Mouse (Mus musculus) frontal cortex, postnatal 25 days (tissue): ENCODE results near the gene Zfp13.

Experiments used
- DNase-seq, 2 experiments: peaks; one replicate each; pipeline ENCODE4 v3.0.0; 2022; ENCODE audit warnings: low spot score in 2 of 2

Gene Zfp13

DNA sequence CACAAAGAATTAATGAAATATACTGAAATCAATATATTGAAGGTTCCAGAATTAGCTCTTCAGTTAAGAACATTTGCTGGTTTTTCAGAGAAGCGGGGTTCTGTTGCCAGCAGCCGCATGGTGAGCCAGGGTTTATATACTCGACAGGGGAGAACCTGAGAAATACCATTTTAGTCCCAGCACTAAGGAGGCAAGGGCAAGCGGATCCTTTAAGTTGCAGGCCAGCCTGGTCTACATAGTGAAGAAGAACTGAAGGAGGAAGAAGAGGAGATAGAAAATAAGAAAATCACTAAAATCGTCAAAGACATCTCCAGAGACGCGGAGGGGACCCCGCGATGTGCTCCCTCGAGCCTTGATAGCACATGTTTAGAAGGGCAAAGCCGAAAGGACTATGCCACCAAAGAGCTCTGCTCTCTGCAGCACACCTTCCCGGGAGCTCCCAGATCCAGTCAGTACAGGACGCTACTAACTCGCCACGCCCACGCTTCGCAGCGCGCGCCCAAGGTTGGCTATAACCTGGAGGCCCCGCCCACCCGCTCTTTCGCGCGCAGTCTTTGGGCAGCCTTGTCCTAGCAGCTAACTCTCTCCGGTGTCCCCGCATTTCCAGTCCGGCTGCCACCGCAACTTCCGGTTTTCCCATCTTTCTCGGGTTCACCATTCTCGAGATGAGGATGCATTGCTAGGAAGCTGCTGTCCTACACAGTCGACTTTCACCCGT lies 6.9 kb downstream of the Zfp13 start:
- peak; percentile 95 to 96 for DNase-seq

DNA sequence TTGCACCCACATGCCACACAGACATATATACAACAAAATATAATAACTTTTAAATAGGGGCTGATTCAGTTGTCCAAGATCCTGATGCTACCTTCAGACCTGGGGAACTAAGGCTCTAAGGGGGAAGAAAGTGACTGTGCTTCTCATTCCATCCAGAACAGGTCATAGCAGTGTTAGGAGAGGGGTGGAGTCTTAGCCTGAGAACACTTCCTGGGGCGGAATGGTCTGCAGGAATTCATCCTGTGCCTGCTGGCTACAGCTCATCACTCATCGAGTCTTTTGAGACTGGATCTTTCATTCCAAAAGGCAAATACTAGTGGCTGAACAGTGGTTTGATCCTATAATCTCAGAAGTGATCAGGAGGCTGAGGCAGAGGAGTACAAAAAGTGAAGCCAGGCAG lies 12.0 kb downstream of the Zfp13 start:
- DNase-seq, result no peak

DNA sequence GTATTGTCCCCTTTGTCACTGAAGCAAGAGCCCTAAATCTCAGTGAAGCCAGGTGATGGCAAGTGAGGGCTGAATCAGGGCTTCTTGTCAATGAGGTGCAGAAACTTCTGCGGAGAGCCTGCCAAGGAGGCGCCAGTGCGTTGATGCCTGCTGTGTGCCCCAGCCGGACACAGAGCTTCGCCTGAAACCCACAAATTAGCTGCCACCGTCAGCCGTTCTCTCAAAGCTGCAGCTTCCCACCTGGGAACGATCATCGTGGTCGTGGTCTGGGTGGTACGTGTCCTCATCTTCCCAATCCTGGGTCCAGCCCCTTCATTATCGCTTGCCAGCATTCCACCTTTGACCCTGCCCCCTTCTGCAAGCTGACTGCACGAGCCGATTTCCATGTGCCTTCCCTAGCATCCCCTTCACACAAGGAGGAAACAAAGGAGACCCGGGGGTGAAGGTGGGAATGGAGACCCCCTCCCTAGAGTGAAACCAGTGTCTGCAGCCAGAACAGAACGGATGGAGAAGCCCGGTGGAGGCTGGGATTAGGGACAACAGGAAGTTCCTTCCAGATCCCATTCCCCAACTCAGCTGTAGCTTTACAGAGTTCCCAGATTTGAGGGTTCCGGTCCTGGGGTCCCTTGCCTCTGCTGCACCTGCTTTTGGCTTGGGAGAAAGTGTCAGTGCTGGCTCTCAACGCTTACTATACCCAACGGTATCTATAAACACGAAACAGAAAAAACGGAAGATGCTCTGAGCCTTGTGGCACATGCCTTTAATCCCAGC lies 13.4 kb downstream of the Zfp13 start:
- DNase-seq, result peak; percentile 32 to 67

GRCm38 (mm10) chr17:23584786-23585185 lies 14.5 kb downstream of the Zfp13 start:
- DNase-seq, result no peak

GRCm38 (mm10) chr17:23575951-23576552 lies 23.2 kb downstream of the Zfp13 start:
- DNase-seq, result no peak

DNA sequence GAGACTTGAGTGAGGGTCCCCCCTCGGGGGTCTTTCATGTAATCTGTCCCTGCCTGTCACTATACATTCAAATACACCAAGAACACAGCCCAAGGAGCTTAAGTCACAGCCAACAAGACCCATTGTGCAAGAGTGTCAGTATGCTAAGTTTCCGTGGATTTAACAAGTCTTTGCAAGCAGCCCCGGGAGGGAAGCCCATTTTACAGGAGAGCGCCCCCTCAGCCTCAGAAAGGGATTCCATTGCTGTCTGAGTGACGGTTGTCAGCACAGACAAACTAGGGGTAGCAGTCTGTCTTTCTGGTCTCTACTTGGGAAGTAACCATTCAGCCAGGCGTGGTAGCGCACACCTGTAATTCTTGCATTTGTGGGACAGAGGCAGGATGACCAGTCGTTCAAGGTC lies 25.2 kb downstream of the Zfp13 start:
- DNase-seq, result no peak

DNA sequence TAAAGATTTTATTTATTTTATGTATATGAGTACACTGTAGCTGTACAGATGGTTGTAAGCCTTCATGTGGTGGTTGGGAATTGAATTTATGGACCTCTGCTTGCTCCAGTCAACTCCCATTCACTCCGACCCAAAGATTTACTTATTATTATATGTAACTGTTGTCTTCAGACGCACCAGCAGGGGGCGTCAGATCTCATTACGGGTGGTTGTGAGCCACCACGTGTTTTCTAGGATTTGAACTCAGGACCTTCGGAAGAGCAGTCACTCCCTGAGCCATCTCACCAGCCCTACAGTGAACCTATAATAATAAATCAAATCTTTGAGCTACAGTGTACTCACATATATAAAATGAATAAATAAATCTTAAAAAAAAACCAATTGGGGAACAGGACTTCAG lies 27.2 kb downstream of the Zfp13 start:
- DNase-seq, result no peak

DNA sequence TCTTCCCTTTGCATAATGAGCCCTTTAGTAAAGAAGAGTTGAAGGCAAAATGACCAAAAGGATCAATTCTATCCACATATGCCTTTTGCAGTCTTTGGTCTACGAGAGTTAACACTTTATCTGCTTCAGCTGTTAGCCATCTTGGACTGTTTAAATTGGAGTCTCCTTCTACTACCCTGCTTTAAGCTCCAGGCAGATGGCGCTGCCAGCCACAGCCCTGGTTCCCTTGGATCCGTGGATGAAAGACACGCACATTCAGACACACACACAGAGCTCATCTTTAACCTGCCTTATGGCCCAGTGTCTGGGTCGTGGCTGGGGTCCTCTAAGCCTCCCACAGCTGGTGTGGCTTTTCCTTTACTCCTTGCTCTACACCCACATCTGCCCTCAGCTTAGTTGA lies 28.2 kb downstream of the Zfp13 start:
- no peak for DNase-seq

GRCm38 (mm10) chr17:23570017-23570416 lies 29.3 kb downstream of the Zfp13 start:
- DNase-seq, result no peak

- DNase-seq, result no peak
Measured at GRCm38 (mm10) chr17:23568370-23568769, 30.9 kb downstream of the Zfp13 start.

DNA sequence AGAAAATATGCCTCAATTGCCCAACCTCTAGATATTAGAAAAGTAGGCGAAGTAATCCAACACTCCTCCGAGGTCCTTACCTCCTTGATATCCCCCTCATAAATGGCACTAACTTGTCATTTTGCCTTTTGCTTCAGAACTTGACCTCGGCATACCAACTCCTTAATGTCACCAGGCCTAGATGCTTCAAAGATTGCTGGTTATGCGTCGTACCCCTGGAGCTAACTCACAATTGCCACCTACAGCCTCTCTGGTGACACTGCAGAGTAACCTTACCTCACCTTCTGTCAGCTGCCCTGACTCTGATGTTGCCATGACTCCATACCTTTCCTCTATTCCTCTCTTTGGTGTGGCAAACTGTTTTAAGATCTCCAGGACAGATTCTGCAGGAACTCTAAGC lies 32.5 kb downstream of the Zfp13 start:
- DNase-seq, result no peak

DNA sequence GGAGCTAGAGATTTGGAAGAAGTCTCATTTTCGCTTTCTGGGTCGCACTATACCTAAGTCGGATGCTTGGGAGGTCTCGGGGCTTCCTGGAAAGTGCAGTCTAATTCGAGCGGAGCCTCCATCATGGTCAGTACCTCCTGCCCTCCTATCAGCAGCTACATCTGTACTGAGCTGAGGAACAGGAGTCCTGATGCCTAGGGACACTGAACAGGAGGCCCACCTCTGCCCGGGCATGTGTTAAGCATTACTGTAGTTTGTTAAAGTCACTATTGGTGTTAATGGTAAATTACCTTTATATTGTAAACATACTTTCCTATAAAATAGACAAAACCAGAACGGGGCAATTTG lies 34.9 kb downstream of the Zfp13 start:
- DNase-seq, result no peak

GRCm38 (mm10) chr17:23563595-23564367 lies 35.5 kb downstream of the Zfp13 start, which contains the start of gene Zfp213:
Zfp213 (minus strand) TSS chr17:23564238.
- peak; percentile 85 to 94 for DNase-seq

GRCm38 (mm10) chr17:23559767-23560166 lies 39.5 kb downstream of the Zfp13 start:
- no peak for DNase-seq

DNA sequence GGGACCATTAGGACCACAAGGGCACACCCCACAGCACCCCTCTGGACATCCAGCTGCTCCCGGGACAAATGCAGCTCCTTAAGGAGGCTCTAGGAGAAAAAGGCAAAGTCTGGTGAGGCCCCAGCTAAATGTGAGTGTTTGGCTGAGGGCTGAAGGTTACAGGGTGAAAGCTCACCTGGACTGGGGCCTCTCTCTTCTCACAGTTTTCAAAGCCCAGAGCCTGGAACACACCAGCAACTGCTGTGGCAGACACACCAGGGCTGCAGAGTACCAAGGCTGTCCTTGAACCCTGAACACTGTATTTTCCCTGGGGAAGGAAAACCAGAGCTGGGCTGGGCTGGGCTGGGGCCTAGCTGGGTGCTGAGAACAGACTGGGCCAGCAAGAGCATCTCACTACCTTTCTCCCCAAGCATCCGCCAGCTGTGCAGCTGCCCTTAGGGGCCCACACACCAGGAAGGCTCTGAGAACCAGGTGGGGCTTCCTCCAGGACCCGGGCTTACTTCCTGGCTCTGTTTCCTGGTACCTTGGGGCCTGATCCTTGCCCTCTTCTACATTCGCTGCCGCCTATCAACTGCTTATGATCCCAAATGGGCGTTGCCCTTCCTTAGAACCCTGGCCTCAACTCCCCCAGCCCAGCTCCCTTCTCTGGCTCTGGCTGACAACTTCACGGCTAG lies 43.9 kb downstream of the Zfp13 start:
- DNase-seq, result no peak

- no peak for DNase-seq
Measured at GRCm38 (mm10) chr17:23554321-23554720, 45.0 kb downstream of the Zfp13 start.

DNA sequence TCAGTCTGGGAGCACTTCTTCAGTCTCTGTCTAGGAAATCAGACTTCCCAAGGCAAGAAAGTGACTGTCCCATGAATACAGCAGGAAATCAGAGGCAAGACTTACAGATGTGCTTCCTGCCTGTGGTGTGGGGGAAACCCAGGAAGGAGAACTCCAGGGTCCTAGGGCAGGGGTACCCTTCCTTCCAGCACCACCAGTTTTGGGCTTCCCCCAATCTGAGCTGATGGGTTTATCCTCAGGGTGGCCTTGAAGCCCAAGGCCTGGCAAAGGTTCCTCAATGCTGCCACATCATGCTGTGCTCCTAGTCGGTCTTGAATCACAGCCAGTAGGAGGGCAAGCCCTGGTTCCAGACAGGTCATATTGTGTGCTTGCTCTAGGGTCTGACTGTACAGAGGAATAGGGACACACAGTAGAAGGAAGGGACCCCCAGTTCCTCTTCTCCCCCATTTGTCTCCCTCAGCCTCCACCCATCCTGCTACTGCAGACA lies 45.6 kb downstream of the Zfp13 start:
- DNase-seq, result no peak

DNA sequence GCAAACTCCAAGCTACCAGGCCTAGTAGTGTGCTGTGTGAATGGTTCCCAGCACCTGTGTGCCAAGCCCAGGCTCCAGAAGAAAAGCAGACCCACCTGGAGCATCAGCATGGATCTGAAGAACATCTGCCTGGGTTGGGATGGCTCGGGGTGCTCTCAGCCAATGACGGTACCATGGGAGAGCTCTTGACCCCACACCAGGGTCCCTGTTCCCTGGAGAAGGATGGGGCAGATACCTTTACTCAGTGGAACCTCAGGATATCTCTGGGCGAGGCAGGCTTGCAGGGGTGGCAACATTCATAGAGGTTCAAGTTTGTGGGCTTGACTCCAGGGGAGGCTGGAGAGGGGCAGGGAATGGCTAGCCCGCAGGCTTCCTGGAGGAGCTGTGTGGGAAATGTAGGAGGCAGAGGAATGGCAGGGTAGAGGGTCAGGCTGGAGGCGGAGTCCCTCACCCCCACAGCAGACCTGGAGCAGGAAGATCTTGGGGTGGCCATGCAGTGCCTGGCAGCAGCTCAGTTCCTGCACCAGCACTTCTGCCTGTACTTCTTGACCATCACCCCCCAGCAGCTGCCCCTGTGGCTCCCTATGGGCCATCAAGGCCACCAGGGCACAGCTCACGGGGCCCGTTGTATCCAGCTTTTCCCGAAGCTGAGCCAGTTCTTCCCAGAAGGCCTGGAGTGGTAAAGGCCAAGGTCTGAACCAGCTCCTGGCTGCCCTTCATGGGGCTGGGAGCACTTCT lies 46.2 kb downstream of the Zfp13 start:
- no peak for DNase-seq

- DNase-seq, result no peak
Measured at GRCm38 (mm10) chr17:23551963-23552362, 47.3 kb downstream of the Zfp13 start.

DNA sequence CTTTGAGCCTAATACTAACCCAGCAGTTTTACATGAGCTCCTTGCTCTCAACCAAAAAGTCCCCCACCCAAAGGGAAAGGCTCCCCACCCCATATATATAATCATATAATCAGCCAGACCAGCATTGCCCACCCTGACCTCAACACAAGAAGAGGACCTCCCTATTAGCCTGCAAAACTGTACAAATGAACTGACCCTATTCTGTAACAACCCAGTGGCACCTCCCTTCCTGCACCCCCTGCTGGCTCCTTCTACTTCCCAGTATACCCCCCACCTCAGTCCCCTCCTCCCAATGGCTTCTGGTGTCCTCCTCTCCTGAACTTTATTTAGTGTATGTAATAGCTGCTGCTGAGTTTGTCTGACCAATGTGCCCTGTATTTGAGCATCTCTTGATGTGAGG lies 47.9 kb downstream of the Zfp13 start:
- DNase-seq, result no peak

- no peak for DNase-seq
Measured at GRCm38 (mm10) chr17:23550856-23551255, 48.4 kb downstream of the Zfp13 start.
